Mouse (Mus musculus): ENCODE results near the gene Slc2a1.

- TF ChIP-seq CTCF (IDR thresholded peaks at IDR 0.05; ENCODE audit: low read depth) (no peak), EP300 (IDR thresholded peaks at IDR 0.05; ENCODE audit: low read depth) (no peak)
Observed at GRCm38 (mm10) chr4:119147347-119147746, 38.8 kb downstream of the Slc2a1 start.

All from liver, postnatal 0 days (tissue).